In genomic region chr2:171640478-171640877, GRCm38 (mm10) we compare ENCODE assay signal across 25 mouse cellular contexts.
DNase-seq lines count a peak whose midpoint lies in the region; ATAC-seq and TF ChIP-seq lines count a peak whose summit lies in the region.
"Had no signal": no experiment of that assay in that cellular context is flagged by ENCODE, and none has a peak within 500 bp of the region (broad histone marks: within the 10 kb centered on the region; RNA-seq: fewer than 3 reads in every experiment).

No protein-coding gene starts in this region.

- H3K4me3 ChIP-seq in intestine, postnatal 0 days (ENCODE audit: low read depth, low read length): no peak overlapping the region
- no peak overlapping the region for H3K4me3 ChIP-seq in intestine, embryonic 16.5 days (ENCODE audit: low read length)
- no peak overlapping the region for H3K4me3 ChIP-seq in lung, embryonic 14.5 days (ENCODE audit: low read depth, low read length)
- no peak overlapping the region for H3K4me3 ChIP-seq in limb, embryonic 10.5 days
- H3K4me3 ChIP-seq: embryonic facial prominence, embryonic 15.5 days; heart, adult 2 months; heart, embryonic 13.5 days; liver, embryonic 15.5 days; neural tube, embryonic 15.5 days had no signal

- no peak for DNase-seq in lung, embryonic 14.5 days
- no peak for DNase-seq in lung, postnatal 36 days
- peak; percentile 51 for DNase-seq in brain, embryonic 14.5 days (ENCODE audit: low read depth)
- DNase-seq in limb, embryonic 10.5 days (ENCODE audit: low spot score): no peak
- DNase-seq: adrenal gland, postnatal 25 days; cerebellum, adult 9-11 months; gastrocnemius, postnatal 25 days; heart, adult 2 months; heart, postnatal 14 days; layer of hippocampus, adult 9-11 months; liver; lung, postnatal 14 days; right cerebral cortex, adult 18-20 months; right cerebral cortex, postnatal 4 days; thymus, adult 2 months; thymus, postnatal 4 days had no signal

- H3K4me1 ChIP-seq in intestine, postnatal 0 days (replicated peaks; ENCODE audit: control insufficient read depth, insufficient read depth, low read length): no peaks in the 10 kb centered on the region
- H3K4me1 ChIP-seq in intestine, embryonic 16.5 days (ENCODE audit: control insufficient read depth, insufficient read depth, low read length): no peaks in the 10 kb centered on the region
- no peaks in the 10 kb centered on the region for H3K4me1 ChIP-seq in lung, embryonic 14.5 days (ENCODE audit: insufficient read depth)
- H3K4me1 ChIP-seq in limb, embryonic 10.5 days: peaks cover 49% of the 10 kb centered on the region
- H3K4me1 ChIP-seq: liver, embryonic 15.5 days had no signal

- TF ChIP-seq CTCF in intestine, postnatal 0 days (IDR thresholded peaks at IDR 0.05; ENCODE audit: low read depth): no peak
- TF ChIP-seq CTCF in lung, embryonic 14.5 days (IDR thresholded peaks at IDR 0.05; ENCODE audit: low read depth): no peak
- no peak for TF ChIP-seq CTCF in brain, embryonic 14.5 days (IDR thresholded peaks at IDR 0.05; ENCODE audit: borderline replicate concordance, extremely low read depth, insufficient read depth, insufficient read length)

- no peaks in the 10 kb centered on the region for H3K27me3 ChIP-seq in intestine, postnatal 0 days (replicated peaks; ENCODE audit: control insufficient read depth, insufficient read depth, low read length)
- no peaks in the 10 kb centered on the region for H3K27me3 ChIP-seq in intestine, embryonic 16.5 days (replicated peaks; ENCODE audit: control insufficient read depth, insufficient read depth, low read length)
- no peaks in the 10 kb centered on the region for H3K27me3 ChIP-seq in lung, embryonic 14.5 days (ENCODE audit: insufficient read depth, low read length)
- H3K27me3 ChIP-seq in limb, embryonic 10.5 days (ENCODE audit: low read depth, poor library complexity, severe bottlenecking): no peaks in the 10 kb centered on the region
- H3K27me3 ChIP-seq: embryonic facial prominence, embryonic 15.5 days; heart, embryonic 13.5 days; liver, embryonic 15.5 days; neural tube, embryonic 15.5 days had no signal

- H3K27ac ChIP-seq in intestine, postnatal 0 days (ENCODE audit: low read depth, low read length): no peak overlapping the region
- H3K27ac ChIP-seq in intestine, embryonic 16.5 days (ENCODE audit: low read length): no peak overlapping the region
- no peak overlapping the region for H3K27ac ChIP-seq in lung, embryonic 14.5 days (ENCODE audit: low read depth)
- H3K27ac ChIP-seq in limb, embryonic 10.5 days: peak overlapping the region; percentile 51; the same call in 1 of the 2 replicates
- H3K27ac ChIP-seq: embryonic facial prominence, embryonic 15.5 days; heart, adult 2 months; heart, embryonic 13.5 days; hindbrain, postnatal 0 days; liver, embryonic 15.5 days; neural tube, embryonic 15.5 days had no signal

- no peaks in the 10 kb centered on the region for H3K9me3 ChIP-seq in intestine, postnatal 0 days (ENCODE audit: control insufficient read depth)
- H3K9me3 ChIP-seq in intestine, embryonic 16.5 days (ENCODE audit: control insufficient read depth, low read length): no peaks in the 10 kb centered on the region
- H3K9me3 ChIP-seq in lung, embryonic 14.5 days (ENCODE audit: low read depth, low read length): no peaks in the 10 kb centered on the region
- no peaks in the 10 kb centered on the region for H3K9me3 ChIP-seq in limb, embryonic 10.5 days (replicated peaks)
- H3K9me3 ChIP-seq: embryonic facial prominence, embryonic 15.5 days; heart, embryonic 13.5 days; liver, embryonic 15.5 days; neural tube, embryonic 15.5 days had no signal

- no peak overlapping the region for H3K9ac ChIP-seq in intestine, postnatal 0 days (ENCODE audit: low read depth, low read length)
- H3K9ac ChIP-seq in intestine, embryonic 16.5 days (ENCODE audit: low read depth, low read length): no peak overlapping the region
- no peak overlapping the region for H3K9ac ChIP-seq in lung, embryonic 14.5 days
- H3K9ac ChIP-seq: embryonic facial prominence, embryonic 15.5 days; heart, embryonic 13.5 days; liver, embryonic 15.5 days; neural tube, embryonic 15.5 days had no signal

- no peak for ATAC-seq in intestine, postnatal 0 days
- ATAC-seq in intestine, embryonic 16.5 days: no peak
- ATAC-seq in lung, embryonic 14.5 days (ENCODE audit: insufficient read depth): no peak
- ATAC-seq in megakaryocyte, adult 5-6 weeks (ENCODE audit: poor library complexity, severe bottlenecking): no peak
- ATAC-seq: forebrain, embryonic 14.5 days; hindbrain, postnatal 0 days had no signal

- 0 out of 2 replicates have a peak overlapping the region, but pooled peaks have one; percentile 13 for H3K4me2 ChIP-seq in intestine, postnatal 0 days (replicated peaks; ENCODE audit: low read depth)
- H3K4me2 ChIP-seq in intestine, embryonic 16.5 days (ENCODE audit: low read depth, low read length): no peak overlapping the region
- H3K4me2 ChIP-seq in lung, embryonic 14.5 days: peak overlapping the region; percentile 0
- H3K4me2 ChIP-seq: embryonic facial prominence, embryonic 15.5 days; heart, embryonic 13.5 days; liver, embryonic 15.5 days; neural tube, embryonic 15.5 days had no signal

- 78% methylated on average over 9 of the region's 9 CpGs for WGBS in intestine, postnatal 0 days
- 72% methylated on average over 9 of the region's 9 CpGs for WGBS in intestine, embryonic 16.5 days
- 56% methylated on average over 9 of the region's 9 CpGs for WGBS in lung, embryonic 14.5 days
- WGBS in limb, embryonic 10.5 days: 82% methylated on average over 9 of the region's 9 CpGs

- no peaks in the 10 kb centered on the region for H3K36me3 ChIP-seq in intestine, postnatal 0 days (ENCODE audit: control insufficient read depth, insufficient read depth)
- H3K36me3 ChIP-seq in intestine, embryonic 16.5 days (ENCODE audit: control insufficient read depth, insufficient read depth, low read length): no peaks in the 10 kb centered on the region
- H3K36me3 ChIP-seq in lung, embryonic 14.5 days (ENCODE audit: insufficient read depth): no peaks in the 10 kb centered on the region
- H3K36me3 ChIP-seq in limb, embryonic 10.5 days: no peaks in the 10 kb centered on the region
- H3K36me3 ChIP-seq: embryonic facial prominence, embryonic 15.5 days; heart, embryonic 13.5 days; liver, embryonic 15.5 days; neural tube, embryonic 15.5 days had no signal

- no peak for TF ChIP-seq POLR2A in brain, embryonic 14.5 days (IDR thresholded peaks at IDR 0.05; ENCODE audit: borderline replicate concordance, extremely low read depth, insufficient read depth, insufficient read length, poor library complexity, severe bottlenecking)
